Mouse (Mus musculus): Measurements from ENCODE around the gene Tpgs1.

The Tpgs1 gene

DNA sequence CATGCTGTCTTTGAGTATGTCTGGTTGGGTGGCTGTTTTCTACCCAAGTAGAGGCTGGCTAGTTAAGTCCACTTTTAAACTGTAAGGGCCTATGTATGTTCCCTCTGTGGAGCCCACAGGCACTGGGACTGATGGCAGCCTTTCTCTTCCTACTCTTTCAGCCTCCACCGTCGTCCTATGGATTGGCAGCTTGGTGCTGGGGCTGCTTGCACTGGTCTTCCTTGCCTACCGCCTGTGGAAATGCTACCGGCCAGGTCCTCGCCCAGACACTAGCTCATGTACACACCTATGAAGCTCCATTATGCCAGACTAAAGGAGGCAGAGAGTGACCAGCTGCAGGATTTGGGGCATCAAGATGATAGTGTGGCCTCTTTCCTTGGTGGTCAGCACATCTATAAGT lies 1.1 kb upstream of the Tpgs1 start:
- DNase-seq (ENCODE audit: low read depth, low spot score), result no peak

DNA sequence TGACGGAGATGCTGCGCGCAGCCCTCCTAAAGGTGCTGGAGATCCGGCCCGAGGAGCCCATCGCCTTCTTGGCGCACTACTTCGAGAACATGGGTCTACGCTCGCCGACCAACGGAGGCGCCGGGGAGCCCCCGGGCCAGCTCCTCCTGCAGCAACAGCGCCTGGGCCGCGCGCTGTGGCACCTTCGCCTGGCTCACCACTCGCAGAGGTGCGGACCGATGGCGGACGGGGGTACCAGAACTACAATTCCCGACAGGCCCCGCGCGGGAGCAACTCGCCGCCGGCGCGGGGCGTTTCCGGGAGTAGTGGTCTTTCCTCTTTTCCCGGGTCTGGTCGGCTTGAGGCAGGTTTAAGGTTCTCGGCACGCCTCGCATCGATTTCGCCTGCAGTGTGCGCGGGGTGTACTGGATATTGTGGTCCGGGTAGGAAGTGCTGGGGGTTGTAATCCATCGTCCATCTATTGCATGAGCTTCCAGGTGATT lies 448 bp downstream of the Tpgs1 start:
- peak; percentile 61 for DNase-seq (ENCODE audit: low read depth, low spot score)

DNA sequence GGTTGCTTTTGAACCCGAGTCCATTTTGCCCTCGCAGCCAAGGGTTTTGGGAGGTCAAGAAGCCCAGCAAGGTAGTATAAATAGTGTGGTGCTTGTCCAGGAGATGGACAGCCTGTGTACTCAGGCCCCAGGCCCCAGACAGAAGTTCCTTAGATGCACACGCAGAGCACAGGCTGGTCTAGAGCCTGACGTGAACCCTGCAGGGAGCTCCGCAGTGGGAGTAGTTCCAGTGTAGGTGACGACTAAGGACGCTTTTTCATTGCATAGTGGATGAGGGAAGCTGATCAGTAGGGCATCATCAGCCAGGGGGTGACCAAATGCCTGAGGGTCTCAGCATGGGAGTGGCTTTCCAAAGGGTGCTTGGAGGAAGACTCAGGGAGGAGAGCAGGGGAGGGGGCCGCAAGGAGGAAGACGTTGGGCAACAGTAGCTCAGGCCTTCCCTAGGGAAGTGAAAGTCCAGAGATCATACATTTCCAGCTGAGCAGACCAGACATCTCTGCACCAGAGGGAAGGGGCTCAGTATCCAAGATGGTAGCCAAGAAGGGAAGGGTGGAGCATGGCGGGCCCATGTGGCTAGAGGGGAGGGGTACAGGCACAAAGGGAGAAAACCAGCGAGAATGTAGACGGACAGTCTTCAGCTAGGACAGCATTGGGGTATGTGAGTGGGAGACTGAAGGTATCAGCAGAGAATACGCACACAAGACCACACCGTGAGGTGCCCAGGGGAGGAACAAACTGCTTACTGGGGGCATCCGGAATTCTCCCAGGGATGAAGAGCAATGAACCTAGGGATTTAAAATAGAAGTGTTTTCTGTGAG lies 1.1 kb downstream of the Tpgs1 start:
- no peak for DNase-seq (ENCODE audit: low read depth, low spot score)

DNA sequence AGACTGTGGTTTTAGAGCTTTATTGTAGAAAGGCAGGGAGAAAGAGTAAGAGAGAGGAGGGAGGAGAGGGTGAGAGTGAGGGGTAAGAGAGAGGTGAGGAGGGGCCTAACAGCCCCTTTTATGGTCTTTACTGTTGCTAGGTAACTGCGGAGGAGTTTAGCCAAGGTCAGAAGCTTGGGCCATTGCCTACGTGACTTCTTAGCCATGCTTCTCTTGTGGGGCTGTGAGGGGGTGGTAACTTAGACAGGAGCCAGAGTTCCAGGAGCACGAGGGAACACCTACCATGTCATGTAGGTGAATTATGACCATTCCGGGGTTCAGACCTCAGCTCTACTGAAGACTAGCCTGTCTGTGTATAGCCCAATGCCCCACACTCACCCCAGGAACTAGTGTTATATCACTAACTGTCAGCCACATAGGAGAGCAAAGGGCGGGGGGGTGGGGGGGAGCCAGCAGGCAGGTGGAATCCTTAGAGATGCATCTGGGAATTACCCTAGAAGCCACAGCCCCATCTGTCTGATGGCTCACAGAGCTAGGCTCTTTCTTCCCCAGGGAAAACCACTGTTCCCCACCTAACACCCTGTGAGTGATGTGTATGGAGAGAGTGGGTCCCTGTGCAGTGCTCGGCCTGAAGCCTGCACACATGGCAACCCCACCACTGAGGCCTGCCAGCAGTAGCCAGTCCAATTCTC lies 2.4 kb downstream of the Tpgs1 start:
- no peak for DNase-seq (ENCODE audit: low read depth, low spot score)

DNA sequence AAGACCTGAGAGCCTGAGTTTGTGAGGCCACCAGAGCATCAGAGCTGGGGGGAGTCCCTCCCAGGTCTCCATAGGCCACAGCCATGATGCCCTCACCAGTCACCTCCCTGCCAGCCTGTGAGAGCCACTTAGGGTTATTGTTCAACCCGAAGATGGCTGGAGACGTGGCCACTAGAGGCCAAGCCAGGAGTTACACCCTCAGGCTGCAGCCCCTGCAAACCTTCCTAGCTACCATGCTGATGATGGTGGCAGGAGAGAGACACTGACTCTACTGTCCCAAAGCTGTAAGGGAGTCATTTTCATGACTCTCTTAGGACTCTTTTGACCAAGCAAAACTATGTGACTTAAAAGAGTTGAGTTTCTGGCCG lies 2.9 kb downstream of the Tpgs1 start:
- DNase-seq (ENCODE audit: low read depth, low spot score), result no peak

DNA sequence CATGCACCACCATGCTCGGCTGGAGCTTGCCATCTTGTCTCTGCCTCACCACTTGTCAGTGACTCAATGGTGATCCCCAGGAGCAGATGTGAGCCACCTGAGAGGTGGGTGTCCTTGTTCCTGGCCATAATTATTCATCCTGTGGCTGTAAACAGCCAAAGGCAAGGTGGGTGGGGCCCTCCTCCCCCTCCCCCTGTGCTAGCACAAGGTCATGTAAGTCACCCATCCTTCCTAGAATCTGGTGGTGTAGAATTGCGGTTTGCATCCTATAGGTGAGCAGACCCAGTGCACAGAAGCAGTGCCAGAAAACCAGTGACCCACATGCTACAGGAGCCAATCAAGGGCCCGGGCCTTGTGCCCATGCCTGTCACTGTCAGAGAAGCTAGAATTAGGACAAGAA lies 3.9 kb downstream of the Tpgs1 start:
- DNase-seq (ENCODE audit: low read depth, low spot score), result no peak

DNA sequence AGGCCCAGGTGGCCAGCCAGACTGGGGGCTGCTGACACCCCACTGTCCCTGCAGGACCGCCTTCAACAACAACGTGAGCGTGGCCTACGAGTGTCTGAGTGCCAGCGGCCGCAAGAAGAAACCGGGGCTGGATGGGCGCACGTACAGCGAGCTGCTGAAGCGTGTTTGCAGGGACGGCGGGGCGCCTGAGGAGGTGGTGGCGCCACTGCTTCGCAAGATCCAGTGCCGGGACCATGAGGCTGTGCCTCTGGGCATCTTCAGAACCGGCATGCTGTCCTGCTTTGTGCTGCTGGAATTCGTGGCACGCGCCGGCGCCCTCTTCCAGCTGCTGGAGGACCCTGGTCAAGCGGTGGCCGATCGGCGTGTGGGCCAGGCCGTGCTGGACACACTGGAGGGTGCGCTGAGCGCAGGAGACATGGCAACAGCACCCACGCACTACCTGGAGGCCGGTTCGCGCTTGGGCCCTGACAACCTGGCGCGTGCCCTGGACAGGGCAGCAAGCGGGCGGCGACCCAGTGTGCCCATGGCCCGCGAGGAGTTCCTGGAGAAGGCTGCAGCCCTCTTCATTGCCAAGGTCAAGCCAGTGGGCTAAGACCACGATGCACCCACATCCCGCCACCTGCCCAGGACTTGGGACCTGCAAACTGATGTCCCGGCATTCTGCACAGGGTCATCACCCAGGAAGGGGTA lies 6.3 kb downstream of the Tpgs1 start:
- no peak for DNase-seq (ENCODE audit: low read depth, low spot score)

DNA sequence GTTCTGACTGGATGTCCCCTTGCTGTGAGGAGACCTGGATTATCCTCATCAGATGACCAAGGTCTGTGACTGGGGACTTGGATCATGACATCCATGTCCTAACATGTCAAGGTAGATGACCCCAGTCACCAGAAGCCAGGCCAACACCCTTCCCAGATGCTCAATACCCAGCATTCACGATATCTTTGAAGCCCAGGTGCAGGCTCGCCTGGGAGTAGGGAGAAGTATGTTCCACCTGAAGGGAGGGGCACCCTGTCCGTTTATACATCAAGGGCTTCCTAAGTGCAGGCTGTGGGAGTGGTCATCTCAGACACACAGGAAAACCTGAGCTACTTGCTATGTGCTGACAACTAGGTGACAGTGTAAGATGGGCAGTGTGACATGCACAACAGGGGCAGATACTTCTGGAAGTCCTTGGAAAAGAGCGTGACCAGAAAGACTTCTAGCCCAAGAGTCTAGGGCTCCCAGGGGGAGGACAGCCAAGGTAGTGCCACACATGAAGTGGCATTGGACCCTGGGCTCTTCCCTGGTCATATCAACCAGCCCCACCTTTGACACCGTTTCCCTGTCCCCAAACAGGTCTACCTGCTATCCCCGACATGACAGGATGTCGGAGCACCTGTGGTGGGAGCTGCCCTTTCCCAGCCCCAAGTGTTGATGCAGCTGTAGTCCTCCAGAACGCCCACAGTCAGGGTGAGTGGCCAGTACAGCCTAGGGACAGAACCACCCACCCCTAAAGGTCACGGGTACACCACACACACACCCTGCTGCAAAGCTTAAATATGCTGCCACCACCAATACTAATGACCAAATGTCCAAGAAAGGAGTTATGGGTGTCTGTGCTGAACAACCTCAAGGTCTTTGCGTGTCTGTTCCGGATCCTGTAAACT lies 11.7 kb downstream of the Tpgs1 start:
- DNase-seq (ENCODE audit: low read depth, low spot score), result no peak

DNA sequence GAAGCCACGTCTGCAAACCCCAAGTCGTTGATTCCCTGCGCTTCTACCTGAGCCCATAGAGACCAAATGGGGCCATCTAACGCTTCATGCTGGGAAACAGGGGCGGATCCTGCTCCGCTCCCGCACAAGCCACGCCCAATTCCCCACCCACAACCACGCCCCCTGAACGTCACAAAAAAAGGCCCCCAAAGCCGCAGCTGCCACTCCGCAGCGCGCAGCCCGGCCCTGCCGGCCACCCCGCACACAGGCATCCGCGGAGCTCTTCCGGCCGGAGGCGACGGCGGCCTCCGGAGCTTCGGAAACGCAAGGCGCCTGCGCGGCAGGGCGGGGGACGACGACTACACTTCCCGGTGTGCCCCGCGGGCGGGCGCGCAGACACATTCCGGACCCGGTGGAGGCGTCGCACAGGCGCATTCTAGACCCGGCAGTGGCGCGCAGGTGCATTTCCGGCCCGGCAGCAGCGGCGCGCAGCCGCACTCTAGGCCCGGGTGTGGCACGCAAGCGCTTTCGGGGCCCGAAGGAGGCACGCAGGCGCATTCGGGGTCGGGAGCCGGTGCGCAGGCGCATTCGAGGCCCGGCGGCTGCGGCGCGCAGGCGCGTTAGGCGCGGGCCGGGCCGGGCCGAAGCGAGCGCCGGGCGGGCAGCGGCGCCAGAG lies 12.5 kb downstream of the Tpgs1 start, which contains the start of gene Cdc34:
Gene Cdc34 (plus strand): TSS at position 605 of the 655 bp plus-strand sequence.
- DNase-seq (ENCODE audit: low read depth, low spot score), result peak; percentile 97

DNA sequence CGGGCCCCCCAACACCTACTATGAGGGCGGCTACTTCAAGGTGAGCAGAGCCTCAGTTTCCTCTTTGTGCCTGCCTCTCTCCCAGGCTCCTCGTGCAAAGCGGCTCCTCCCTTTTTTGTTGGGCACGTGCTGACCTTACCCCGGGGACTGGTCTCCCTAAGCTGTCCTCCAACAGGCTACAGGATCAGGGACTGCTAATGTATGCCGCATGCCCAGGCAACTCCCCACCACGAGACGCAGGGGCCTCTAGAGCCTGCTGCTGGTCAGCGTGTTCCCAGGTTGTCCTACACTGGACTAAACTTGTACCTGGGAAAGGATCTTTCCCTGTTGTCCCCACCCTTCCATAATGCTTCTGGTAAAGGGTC lies 13.4 kb downstream of the Tpgs1 start:
- DNase-seq (ENCODE audit: low read depth, low spot score), result no peak

DNA sequence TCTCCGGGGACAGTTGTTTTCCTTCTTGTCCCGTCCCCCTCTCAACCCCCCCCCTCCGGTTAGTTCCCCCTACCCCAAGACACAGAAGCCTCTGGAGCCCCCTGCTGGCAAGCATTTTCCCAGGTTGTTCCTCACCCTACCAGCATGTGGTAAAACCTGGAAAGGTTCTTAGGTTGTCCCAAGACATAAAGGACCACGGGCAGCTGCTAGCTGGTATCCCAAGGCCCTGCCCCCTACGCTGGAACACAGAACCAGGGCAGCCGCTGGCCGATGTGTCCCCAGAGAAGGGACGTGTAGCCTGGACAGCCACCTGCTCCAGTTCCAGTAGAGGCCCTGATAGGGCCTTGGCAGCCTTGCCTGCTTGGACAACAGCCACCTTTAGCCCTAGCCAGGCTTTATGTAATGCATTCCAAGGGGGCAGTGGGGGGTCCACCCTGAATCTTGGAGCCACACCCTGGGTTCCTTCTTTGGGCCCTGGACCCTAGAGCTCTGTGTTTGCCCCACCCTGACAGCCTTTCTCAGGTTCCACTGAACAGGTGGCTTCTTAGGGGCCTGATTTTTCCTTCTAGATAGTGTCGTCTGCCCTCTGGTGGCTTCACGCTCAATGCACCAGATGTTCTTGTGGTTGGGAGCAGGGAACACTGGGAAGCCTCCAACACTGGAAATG lies 13.9 kb downstream of the Tpgs1 start:
- DNase-seq (ENCODE audit: low read depth, low spot score), result peak; percentile 83

DNA sequence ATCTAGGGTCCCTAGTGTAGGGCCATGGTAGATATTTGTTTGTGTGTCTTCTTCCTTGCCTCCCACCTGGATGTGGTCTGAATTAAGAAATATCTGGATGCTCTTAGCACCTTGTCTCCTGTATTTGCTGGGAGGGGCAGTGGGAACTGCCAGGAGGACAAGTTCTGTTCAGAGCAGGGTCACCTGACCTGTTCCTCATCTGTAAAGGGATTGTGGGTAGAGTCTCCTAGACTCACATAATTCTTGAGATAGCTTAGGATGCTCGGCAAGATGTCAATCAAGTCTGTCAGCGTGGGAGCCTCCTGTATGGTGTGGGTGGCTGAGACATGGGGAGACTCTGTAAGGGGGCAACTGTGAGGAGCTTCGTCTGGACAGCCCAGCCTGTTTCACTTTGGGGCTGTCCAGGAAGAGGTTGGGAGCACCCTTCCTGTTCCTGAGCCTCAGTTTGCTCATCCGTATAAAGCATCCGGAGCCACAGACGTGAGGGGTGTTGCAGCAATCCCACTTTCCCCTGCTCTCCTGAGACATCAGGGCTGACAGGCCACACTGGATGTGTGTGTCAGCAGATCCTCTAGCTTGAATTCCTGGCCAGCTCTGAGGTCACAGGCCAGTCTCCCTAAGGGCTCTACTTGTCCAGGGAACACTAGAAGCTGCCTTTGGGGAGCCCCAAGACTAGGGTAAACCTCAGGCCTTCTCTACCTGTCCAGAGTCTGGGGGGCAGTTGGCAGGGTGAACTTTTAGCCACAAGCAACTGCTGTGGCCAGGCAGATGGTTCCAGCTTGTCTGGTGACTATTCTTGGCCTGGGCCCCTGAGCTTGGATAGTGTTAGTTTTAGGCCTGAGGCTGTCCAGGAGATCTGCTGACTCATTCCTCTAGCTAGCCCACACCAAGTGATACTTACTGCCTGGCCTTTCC lies 14.8 kb downstream of the Tpgs1 start:
- DNase-seq (ENCODE audit: low read depth, low spot score), result peak; percentile 91

DNA sequence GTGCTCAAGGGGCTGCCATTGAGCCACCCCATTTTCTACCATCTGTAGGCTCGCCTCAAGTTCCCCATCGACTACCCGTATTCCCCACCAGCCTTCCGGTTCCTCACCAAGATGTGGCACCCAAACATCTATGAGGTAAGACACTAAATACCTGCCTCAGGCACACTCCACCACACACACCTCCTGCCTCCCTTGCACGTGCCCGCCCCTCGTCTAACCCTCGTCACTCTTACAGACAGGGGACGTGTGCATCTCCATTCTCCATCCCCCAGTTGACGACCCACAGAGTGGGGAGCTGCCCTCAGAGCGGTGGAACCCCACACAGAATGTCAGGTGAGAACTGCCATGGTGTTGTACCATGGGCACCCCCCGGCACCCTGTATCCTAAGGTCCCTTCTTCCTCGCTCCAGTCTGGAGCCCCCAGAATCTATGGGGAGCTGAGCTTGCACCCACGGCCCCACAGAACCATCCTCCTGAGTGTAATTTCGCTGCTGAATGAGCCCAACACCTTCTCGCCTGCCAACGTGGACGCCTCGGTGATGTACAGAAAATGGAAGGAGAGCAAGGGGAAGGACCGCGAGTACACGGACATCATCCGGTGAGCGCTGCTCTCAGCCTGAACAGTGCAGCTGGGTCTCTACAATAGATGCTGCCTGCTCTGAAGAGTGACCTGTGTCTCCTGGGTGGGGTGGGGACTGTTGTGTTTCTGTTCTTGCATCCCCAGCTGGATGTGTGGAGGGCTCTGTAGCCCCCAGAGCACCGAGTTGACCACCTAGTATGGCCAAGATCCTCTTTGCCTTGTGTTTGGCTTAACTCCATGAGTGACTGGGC lies 15.8 kb downstream of the Tpgs1 start:
- no peak for DNase-seq (ENCODE audit: low read depth, low spot score)

DNA sequence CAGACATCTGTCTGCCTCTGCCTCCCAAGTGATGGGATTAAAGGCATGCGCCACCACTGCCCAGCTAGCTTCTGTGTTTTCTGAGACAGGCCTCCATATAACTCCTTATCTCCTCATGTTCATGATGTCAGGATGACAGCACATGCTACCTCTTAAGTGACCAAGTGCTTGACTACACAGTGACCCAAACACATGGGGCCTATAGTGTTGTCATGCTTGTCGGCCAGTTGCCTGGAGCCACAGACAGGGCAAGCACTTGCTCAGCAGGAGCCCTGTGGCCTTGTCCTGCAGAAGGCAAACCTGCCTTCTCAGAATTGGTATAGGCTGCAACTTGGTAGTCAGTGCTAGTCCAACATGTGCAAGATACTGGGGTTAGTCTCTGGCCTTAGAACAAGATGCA lies 17.1 kb downstream of the Tpgs1 start:
- no peak for DNase-seq (ENCODE audit: low read depth, low spot score)

DNA sequence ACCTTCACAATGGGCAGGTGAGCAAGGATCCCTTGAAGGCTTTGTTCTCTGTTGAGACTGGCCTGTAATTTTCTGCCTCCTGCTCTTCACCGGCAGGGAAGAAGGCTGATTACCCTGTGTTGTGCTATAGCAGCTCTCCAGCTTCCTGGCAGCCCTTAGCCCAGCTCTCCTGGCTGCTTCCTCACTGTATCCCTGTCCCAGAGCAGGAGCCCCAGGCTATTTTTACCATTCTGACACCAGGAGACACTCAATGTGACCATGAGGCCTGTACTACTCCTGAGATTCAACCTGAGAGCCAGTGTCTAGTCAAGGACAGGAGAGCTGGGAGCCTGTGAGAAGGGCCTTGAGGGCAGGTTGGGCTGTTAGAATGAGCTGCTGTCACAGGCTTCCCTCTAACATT lies 17.5 kb downstream of the Tpgs1 start:
- DNase-seq (ENCODE audit: low read depth, low spot score), result no peak

DNA sequence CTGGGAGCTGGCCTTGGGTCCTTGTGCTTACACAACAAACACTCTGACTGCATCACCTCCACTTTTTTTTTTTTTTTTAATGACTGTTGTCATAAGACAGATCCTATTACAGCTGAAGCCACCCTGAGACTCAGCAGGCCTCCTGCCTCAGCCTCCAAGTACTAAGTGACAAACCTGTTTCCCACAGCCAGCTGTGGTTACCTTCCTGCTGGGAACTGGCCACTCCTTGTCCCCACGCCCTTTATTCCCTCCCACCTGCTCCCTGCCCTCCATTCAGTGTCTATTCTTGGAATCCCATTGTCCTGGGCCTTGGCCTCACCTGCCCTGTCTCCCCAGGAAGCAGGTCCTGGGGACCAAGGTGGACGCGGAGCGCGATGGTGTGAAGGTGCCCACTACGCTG lies 18.3 kb downstream of the Tpgs1 start:
- DNase-seq (ENCODE audit: low read depth, low spot score), result no peak

DNA sequence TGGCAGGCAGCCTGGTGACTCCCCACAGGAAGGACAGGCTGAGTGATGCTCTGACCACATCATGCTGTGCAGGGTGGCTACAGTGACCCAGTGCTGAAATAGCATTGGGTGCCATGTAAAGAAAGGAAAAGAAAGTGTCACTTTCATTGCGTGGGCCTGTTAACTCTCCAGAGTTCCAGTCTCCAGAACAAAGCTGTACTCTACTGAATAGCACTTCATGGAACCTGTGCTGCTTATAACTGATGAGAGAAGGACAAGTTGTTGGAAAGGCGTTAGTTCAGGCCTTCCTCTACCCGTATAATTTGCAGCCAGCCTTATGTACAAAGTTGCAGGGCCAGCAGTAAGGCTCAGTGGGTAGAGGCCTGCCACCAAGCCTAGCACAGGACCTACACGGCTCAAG lies 19.6 kb downstream of the Tpgs1 start, which contains the start of gene Gzmm:
Gene Gzmm (plus strand): TSS at position 301 of the 400 bp plus-strand sequence.
- no peak for DNase-seq (ENCODE audit: low read depth, low spot score)

DNA sequence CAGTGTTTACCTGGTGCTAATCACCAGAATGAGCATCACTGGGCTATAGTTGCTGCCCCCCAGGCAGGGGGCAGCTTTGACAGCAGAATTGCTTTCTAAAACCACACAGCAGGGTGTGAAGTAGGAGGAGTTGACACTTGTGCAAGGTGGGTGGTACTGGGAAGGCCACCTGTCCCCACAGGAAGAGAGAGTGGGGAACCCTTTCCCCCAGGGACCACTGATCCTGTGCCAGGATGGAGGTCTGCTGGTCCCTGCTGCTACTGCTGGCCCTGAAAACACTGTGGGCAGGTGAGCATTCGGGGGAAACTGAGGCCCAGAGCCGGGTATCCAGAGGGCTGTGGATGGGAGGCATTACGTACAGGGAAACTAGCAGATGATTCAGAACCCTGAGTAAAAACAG lies 20.0 kb downstream of the Tpgs1 start:
- no peak for DNase-seq (ENCODE audit: low read depth, low spot score)

All from 3T3-L1 (cell line).